Mouse (Mus musculus) small intestine, adult 2 months (tissue): ENCODE measurements at regions not wholly inside any gene's neighbourhood (a gene's known extent, or its start where the extent isn't known, plus 50 kb on each side); places are given as distances from the start of the nearest gene placed in this dataset.

Experiments
- CTCF ChIP-seq: fragments of 200-500 bp; IDR thresholded peaks from 2 replicates; pipeline ENCODE4 v1.5.1; 2012; ENCODE audit warnings: low read depth, mild to moderate bottlenecking, control low read depth, inconsistent platforms, low read length, moderate library complexity, mixed read lengths; ENCODE audit not compliant: insufficient replicate concordance, insufficient read length; ENCODE audit errors: extremely low read depth
- POLR2A ChIP-seq: fragments of 200-500 bp; IDR thresholded peaks from 2 replicates; pipeline ENCODE4 v1.6.1; 2012; ENCODE audit warnings: low read depth, mild to moderate bottlenecking, control low read depth, inconsistent platforms, low read length, moderate library complexity

GRCm38 (mm10) chr14:68181168-68181567 is 1112.9 kb downstream of the Synb start:
- TF ChIP-seq CTCF (no peak), POLR2A (no peak)
